Mouse (Mus musculus) lung, adult 2 months (tissue): ENCODE results near the gene Baat. TPM values are rescaled to one million over a fixed set of nuclear protein-coding genes. Genes with fewer than 3 reads are reported as not detected.
"Not testable (repeated sequence)": the region's sequence is repeated elsewhere in the genome, so short reads cannot be mapped to it uniquely, and the experiment has no call there.

ENCODE experiments used
- DNase-seq: peaks from one replicate; pipeline ENCODE4 v3.0.0; 2022
- H3K4me1 ChIP-seq: fragments of 200-500 bp; 2 replicates; pipeline ENCODE4 v1.6.1; 2011; ENCODE audit warnings: low read length; ENCODE audit not compliant: control insufficient read depth, insufficient read depth
- H3K4me3 ChIP-seq: fragments of 200-500 bp; replicated peaks from 2 replicates; pipeline ENCODE3; 2011; ENCODE audit warnings: low read depth, mild to moderate bottlenecking, control low read depth, low read length; ENCODE audit errors: extremely low read depth
- CTCF ChIP-seq: fragments of 200-500 bp; IDR thresholded peaks from 2 replicates; pipeline ENCODE4 v1.5.1; 2011; ENCODE audit warnings: mild to moderate bottlenecking, low read length, control low read depth; ENCODE audit not compliant: insufficient read depth
- POLR2A ChIP-seq: fragments of 200-500 bp; IDR thresholded peaks from 2 replicates; pipeline ENCODE4 v1.6.1; 2011; ENCODE audit warnings: low read depth, mild to moderate bottlenecking, control low read depth, low read length, borderline replicate concordance; ENCODE audit errors: extremely low read depth
- WGBS: fragments of 180-500 bp; shearing (Covaris S2); methylation state at CpG from one replicate; pipeline ENCODE4 v1.1.7; 2018; 5-methylcytosine and 5-hydroxymethylcytosine counted together
- polyA plus RNA-seq: library from polyadenylated mRNA; depleted of rRNA; stranded (reverse); fragments of >200 nt; gene quantifications from 2 replicates; pipeline ENCODE4 v1.2.3, GENCODE M21; 2012

Gene Baat
- polyA plus RNA-seq, 1 experiment: not detected

DNA sequence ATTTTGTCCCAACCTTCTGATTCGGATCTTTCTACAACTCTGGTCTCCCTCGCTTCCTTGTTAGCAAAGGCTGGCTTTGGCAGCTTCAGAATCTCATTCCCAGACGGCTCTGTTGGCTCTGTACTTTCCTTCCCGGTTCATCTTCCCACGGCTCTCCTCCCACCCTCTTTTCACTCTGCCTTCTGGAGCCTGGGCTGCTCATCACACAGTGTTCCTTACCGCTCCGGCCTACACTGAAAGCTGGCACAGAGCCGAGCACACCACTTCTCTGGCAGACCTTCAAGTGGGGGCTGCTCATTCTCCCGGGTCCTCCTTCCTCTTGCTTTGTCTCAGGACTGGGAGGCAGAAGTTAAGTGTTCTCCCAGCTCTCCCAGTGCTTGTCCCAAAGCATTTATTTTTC, 16.2 kb upstream of the Baat start:
- Histone ChIP-seq H3K4me3 (no peak overlapping the region), H3K4me1 (peaks cover 8% of the 10 kb centered on the region)
- WGBS: 52% methylated on average over 9 of the region's 9 CpGs
- TF ChIP-seq CTCF: no peak
- no peak for TF ChIP-seq POLR2A
- no peak for DNase-seq

DNA sequence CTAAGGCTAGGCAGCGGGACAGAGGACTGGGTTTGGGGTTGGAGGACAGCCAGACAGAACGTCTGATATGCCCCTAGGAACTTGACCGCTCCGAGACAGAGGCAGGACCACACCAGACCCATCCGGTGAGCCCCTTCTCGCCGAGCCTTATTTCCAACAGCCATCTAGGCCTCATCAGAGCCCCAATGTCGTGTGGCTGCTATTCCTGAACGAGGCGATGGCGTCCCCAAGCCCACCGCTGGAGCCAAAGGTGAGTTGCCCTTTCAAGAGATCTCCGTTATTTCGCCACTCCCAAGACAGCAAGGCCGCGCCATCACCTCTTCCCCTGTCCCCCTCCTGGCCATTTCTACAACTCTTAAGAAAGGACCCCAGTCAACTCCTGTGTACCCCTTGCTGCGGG, 15.0 kb upstream of the Baat start:
- no peak for DNase-seq
- Histone ChIP-seq H3K4me3 (peak overlapping the region; percentile 85), H3K4me1 (peaks cover 8% of the 10 kb centered on the region)
- TF ChIP-seq CTCF: no peak
- no peak; the same call in 1 of the 2 replicates for TF ChIP-seq POLR2A
- under 1% methylated on average over 17 of the region's 17 CpGs for WGBS

DNA sequence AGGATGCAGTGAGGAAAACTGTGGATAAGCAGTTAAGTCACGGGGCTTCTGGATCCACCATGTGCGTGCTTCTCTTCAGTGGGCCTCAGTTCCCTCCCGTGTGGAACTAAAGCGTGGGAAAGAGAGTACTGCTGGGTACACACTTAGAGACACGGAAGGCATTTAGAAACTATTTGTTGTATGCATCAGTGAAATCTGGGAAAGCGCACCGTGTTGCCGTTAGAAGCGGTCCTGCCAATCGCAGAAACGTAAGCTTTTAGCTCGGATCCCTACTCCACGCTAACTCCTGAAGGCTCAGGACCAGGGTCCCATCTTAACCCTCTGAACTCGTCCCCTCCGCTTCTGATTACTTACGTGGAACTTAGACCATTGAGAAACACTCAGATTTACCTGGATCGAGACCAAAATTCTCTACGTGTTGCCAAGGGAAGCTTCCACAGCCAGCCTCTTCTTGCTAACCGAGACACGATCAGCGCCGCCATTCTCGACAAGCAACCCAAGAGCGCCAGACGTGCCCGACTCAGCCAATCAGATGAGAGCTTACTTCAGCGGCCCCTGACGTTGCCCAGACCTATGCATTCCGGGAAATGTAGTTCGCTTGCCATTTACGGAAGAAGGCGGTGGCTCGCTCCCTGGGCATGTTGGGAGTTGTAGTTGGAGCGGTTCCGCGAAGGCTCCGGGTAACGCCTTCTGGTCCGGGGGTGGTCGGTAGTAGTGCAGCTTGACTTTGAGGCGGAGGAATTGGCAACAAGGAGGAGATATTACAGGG, 14.4 kb upstream of the Baat start, which contains the start of the genes Mrpl50 and Zfp189:
Gene Mrpl50 (minus strand): TSS at position 522 of the 769 bp plus-strand sequence.
Gene Zfp189 (plus strand): TSS at position 605 of the 769 bp plus-strand sequence.
- no peak for TF ChIP-seq CTCF
- TF ChIP-seq POLR2A: peak; percentile 77; the same call in 1 of the 2 replicates
- Histone ChIP-seq H3K4me3 (peak within 1 kb of the TSS; percentile 85), H3K4me1 (peaks cover 8% of the 10 kb centered on the region)
- WGBS: under 1% methylated on average over 41 of the region's 41 CpGs
- DNase-seq: peak; percentile 87

DNA sequence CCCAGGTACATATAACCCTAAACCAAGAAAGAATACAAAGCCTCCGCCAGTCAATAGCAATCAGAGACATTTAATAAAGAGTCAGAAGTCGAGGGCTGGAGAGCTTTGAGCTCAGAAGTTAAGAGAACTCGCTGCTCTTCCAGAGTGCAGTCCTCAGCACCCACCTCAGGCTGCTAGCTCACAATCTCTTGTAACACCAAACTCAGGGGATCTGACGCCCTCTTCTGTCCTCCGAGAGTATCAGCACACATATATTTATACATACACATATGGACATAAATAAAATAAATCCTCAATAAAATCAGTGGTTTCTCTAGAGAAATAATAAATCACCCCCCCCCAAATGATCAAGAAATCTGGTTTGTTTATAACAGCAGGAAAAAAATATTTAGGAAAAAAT, 13.1 kb upstream of the Baat start:
- Histone ChIP-seq H3K4me1 (peaks cover 8% of the 10 kb centered on the region), H3K4me3 (no peak overlapping the region)
- 73% methylated on average over 5 of the region's 5 CpGs for WGBS
- TF ChIP-seq POLR2A: no peak
- no peak for TF ChIP-seq CTCF
- DNase-seq: no peak

DNA sequence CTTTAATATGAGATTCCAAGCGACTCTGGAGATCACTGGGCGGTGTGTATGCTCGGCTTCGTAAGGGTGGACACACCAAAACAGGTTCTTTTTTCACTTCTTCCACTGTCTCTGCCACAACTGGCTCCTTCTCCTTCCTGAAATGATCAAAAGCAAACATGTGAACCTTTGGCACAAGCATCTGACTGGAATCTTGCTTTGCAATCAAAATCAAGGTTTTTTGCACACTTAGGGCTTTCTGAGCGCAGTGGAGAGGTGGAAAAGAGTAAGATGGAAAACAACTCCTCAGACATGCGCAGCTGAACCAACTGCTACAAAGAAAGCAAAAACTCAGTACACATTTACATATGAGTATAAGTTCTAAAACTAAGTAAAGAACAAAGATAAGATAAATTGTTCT, 8.1 kb upstream of the Baat start:
- no peak for DNase-seq
- H3K4me1 ChIP-seq: no peaks in the 10 kb centered on the region; the same call in 1 of the 2 replicates
- no peak for TF ChIP-seq POLR2A
- TF ChIP-seq CTCF: no peak
- 95% methylated on average over 6 of the region's 6 CpGs for WGBS
- no peak overlapping the region for H3K4me3 ChIP-seq

DNA sequence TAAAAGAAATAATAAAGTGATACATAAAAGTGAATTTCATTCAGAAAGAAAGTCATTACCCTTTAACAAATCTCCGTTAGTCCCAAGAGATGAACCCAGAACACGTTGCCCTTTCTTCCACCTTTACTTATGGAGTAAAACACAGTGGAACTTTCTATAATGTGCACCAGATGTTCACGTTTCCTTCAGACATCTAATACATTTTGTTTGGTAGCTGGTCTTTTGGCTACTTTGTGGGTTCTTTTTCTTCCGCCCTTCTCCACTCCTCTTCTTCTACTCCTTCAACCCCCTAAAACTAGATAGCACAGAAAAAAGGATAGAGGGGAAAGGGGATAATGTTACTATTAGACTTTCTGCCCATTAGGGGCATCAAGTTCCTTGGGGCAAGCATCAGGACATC, 6.3 kb upstream of the Baat start:
- Histone ChIP-seq H3K4me1 (no peaks in the 10 kb centered on the region), H3K4me3 (no peak overlapping the region)
- TF ChIP-seq CTCF (no peak), POLR2A (no peak)
- DNase-seq: no peak
- 94% methylated on average over 4 of the region's 4 CpGs for WGBS

DNA sequence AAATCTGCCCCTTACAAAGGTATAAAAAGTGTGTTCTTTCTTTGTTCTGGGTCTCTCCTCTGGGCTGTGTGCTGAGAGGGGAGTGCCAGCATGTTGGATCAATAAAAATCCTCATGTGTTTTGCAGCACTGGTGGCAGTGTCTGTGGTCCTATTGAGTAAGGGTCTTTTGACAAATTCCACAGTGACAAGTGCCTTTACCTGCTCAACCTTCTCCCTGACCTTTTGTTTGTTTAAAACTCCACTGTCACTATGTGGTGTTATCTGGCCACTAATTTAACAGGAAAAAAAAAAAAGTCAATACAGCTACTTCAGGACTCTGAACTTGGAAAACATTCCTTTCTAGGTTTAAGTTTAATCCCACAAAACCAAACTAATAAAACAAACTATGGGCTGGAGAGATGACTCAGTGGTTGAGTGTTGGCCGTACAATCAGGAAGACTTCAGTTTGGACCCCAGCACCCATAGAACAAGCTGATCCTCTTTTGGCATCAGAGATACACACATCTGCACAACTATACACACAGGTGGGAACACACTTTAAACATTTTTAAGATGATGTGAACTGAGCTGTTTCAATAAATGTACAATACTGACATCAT, 4.0 kb upstream of the Baat start:
- not testable (repeated sequence) for H3K4me1 ChIP-seq, DNase-seq, H3K4me3 ChIP-seq
- 85% methylated on average over 1 of the region's 1 CpGs for WGBS

DNA sequence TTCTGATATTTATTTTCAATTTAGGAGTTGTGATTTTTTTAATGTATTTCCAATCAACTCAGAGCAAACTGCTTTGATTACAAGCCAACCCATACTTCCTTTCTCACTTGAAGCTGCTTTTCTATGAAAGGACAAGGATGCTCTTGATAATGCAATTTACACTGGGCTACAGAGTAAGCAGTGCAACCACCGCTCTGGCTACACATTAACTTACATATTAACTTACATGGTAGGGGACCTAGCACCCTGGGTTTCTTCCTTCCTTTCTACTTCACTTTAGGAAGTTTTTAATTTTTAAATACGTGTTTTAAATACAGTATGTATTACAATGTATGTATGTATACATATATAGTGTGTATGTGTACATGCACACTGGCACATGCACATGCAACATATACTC, 2.8 kb upstream of the Baat start:
- WGBS: 76% methylated on average over 2 of the region's 2 CpGs
- Histone ChIP-seq H3K4me3 (no peak overlapping the region), H3K4me1 (no peaks in the 10 kb centered on the region)
- no peak for TF ChIP-seq CTCF
- no peak for TF ChIP-seq POLR2A
- DNase-seq: no peak

DNA sequence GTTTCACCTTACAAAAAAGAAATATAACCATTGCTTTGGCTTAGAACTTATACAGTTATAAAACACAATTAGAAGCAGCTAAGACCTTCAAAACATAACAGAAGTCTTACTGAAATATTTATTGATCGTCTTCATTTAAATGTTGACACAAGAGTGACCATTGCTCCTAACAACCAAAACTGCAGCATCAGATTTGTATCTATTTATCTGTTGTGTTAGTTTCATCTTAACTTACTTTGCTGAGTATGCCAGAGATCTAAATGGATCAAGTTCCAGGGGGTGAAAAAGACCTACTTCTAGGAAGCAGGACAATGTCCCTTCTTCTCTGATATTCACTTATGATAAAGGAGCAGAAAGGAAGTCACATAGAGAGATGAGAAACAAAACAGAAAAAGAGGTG, 2.8 kb downstream of the Baat start:
- 88% methylated on average over 1 of the region's 1 CpGs for WGBS
- no peak for TF ChIP-seq CTCF
- TF ChIP-seq POLR2A: no peak
- Histone ChIP-seq H3K4me1 (no peaks in the 10 kb centered on the region), H3K4me3 (no peak overlapping the region)
- DNase-seq: no peak

DNA sequence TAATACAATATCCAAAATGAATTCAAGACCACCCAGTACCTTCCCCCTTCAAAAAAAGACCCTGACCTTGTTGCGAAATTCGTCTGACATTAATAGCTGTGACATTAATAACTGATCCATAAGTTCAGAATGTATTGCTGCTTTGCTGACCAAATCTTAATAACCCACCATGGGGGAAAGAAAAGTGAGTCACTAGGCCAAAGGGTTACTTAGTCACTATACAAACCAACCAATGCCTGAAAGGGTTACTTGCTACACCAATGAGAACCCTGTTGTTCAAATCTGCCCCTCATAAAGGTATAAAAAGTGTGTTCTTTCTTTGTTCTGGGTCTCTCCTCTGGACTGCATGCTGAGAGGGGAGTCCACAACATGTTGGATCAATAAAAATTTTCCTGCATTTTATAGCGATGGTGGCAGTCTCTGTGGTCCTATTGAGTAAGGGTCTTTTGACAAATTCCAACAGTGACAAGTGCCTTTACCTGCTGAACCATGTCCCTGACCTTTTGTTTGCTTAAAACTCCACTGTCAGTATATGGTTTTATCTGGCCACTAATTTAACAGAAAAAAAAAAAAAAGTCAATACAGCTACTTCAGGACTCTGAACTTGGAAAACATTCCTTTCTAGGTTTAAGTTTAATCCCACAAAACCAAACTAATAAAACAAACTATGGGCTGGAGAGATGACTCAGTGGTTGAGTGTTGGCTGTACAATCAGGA, 20.3 kb downstream of the Baat start:
- whole genome bisulfite sequencing: 75% methylated on average over 3 of the region's 3 CpGs

More for the DNA sequence above, 20.3 kb downstream of the Baat start:
- not testable (repeated sequence) for H3K4me3 ChIP-seq, DNase-seq, H3K4me1 ChIP-seq
